In genomic region chr11:4440978-4441377, GRCm38 (mm10) we compare ENCODE assay signal across 10 mouse cellular contexts. TPM values are rescaled to one million over a fixed set of nuclear protein-coding genes. Genes with fewer than 3 reads are reported as not detected.
A peak's percentile ranks its signal among the peaks of the same experiment; 100 is the strongest.
DNase-seq lines count a peak whose midpoint lies in the region; ATAC-seq and TF ChIP-seq lines count a peak whose summit lies in the region.
"Had no signal": no experiment of that assay in that cellular context is flagged by ENCODE, and none has a peak within 500 bp of the region (broad histone marks: within the 10 kb centered on the region; RNA-seq: fewer than 3 reads in every experiment).

Hormad2 (minus strand) TSS chr11:4441105.

- no peak for DNase-seq in intestine, embryonic 14.5 days (ENCODE audit: low spot score)
- peak; percentile 16 for DNase-seq in c-Kit-positive CD71-positive TER-119-positive erythroid progenitor cells, embryonic 14.5 days (ENCODE audit: low spot score)
- peak; percentile 15 to 32 for DNase-seq in thymus, adult 18-20 months
- DNase-seq in layer of hippocampus, adult 11-12 months (ENCODE audit: low spot score), result no peak
- no peak for DNase-seq in frontal cortex, adult 2 months (ENCODE audit: extremely low spot score in 1 of 2, low spot score in 1 of 2)
- DNase-seq in cerebellum, postnatal 14 days, result no peak

- H3K9me3 ChIP-seq in intestine, embryonic 14.5 days (ENCODE audit: control insufficient read depth, low read length), result no peaks in the 10 kb centered on the region
- H3K9me3 ChIP-seq in intestine, postnatal 0 days (ENCODE audit: control insufficient read depth), result no peaks in the 10 kb centered on the region
- H3K9me3 ChIP-seq in limb, embryonic 13.5 days, result no peaks in the 10 kb centered on the region

- no peaks in the 10 kb centered on the region for H3K36me3 ChIP-seq in intestine, embryonic 14.5 days (ENCODE audit: control insufficient read depth, insufficient read depth, low read length)
- no peaks in the 10 kb centered on the region for H3K36me3 ChIP-seq in intestine, postnatal 0 days (ENCODE audit: control insufficient read depth, insufficient read depth)
- no peaks in the 10 kb centered on the region for H3K36me3 ChIP-seq in limb, embryonic 13.5 days

- no peak within 1 kb of the TSS for H3K4me3 ChIP-seq in intestine, embryonic 14.5 days (ENCODE audit: low read depth, low read length)
- H3K4me3 ChIP-seq in intestine, postnatal 0 days (ENCODE audit: low read depth, low read length), result no peak within 1 kb of the TSS
- H3K4me3 ChIP-seq in limb, embryonic 13.5 days, result no peak within 1 kb of the TSS

- ATAC-seq in intestine, embryonic 14.5 days (replicated peaks; ENCODE audit: low FRiP score, low TSS enrichment, low read depth), result no peak; the same call in 1 of the 2 replicates
- ATAC-seq in intestine, postnatal 0 days, result no peak
- ATAC-seq in limb, embryonic 13.5 days (ENCODE audit: low FRiP score, low read depth), result no peak

- H3K27me3 ChIP-seq in intestine, embryonic 14.5 days (replicated peaks; ENCODE audit: control insufficient read depth, insufficient read depth, low read length), result no peaks in the 10 kb centered on the region
- no peaks in the 10 kb centered on the region for H3K27me3 ChIP-seq in intestine, postnatal 0 days (replicated peaks; ENCODE audit: control insufficient read depth, insufficient read depth, low read length)
- no peaks in the 10 kb centered on the region for H3K27me3 ChIP-seq in limb, embryonic 13.5 days

- 48% methylated on average over 19 of the region's 19 CpGs for WGBS in intestine, embryonic 14.5 days
- WGBS in intestine, postnatal 0 days, result 46% methylated on average over 19 of the region's 19 CpGs
- 47% methylated on average over 19 of the region's 19 CpGs for WGBS in limb, embryonic 13.5 days

- no peak within 1 kb of the TSS for H3K27ac ChIP-seq in intestine, embryonic 14.5 days (ENCODE audit: low read depth)
- no peak within 1 kb of the TSS for H3K27ac ChIP-seq in intestine, postnatal 0 days (ENCODE audit: low read depth, low read length)
- H3K27ac ChIP-seq in limb, embryonic 13.5 days, result no peak within 1 kb of the TSS
- H3K27ac ChIP-seq: kidney, postnatal 0 days had no signal

- H3K4me1 ChIP-seq in intestine, embryonic 14.5 days (replicated peaks; ENCODE audit: control insufficient read depth, insufficient read depth, low read length), result no peaks in the 10 kb centered on the region
- H3K4me1 ChIP-seq in intestine, postnatal 0 days (replicated peaks; ENCODE audit: control insufficient read depth, insufficient read depth, low read length), result no peaks in the 10 kb centered on the region
- peaks cover 5% of the 10 kb centered on the region; the same call in 1 of the 2 replicates for H3K4me1 ChIP-seq in limb, embryonic 13.5 days

- no peak within 1 kb of the TSS for H3K9ac ChIP-seq in intestine, embryonic 14.5 days (ENCODE audit: low read length)
- no peak within 1 kb of the TSS for H3K9ac ChIP-seq in intestine, postnatal 0 days (ENCODE audit: low read depth, low read length)
- no peak within 1 kb of the TSS for H3K9ac ChIP-seq in limb, embryonic 13.5 days

- H3K4me2 ChIP-seq in intestine, embryonic 14.5 days (ENCODE audit: low read length), result peak within 1 kb of the TSS; percentile 20; the same call in 1 of the 2 replicates
- H3K4me2 ChIP-seq in intestine, postnatal 0 days (replicated peaks; ENCODE audit: low read depth), result no peak within 1 kb of the TSS
- peak within 1 kb of the TSS; percentile 31; the same call in 1 of the 2 replicates for H3K4me2 ChIP-seq in limb, embryonic 13.5 days (replicated peaks)

- no peak for TF ChIP-seq CTCF in intestine, postnatal 0 days (IDR thresholded peaks at IDR 0.05; ENCODE audit: low read depth)

RNA-seq across cellular contexts. Expression of gene Hormad2, which starts in this region (rescaled TPM):
- 0.17 and 0.34 TPM in 2 replicates for polyA plus RNA-seq in intestine, embryonic 14.5 days (2014; fragmentation: Nextera tagmentation; extraction: Ambion mirVana)
- 0.21 and 0.25 TPM in 2 replicates for polyA plus RNA-seq in intestine, postnatal 0 days (2015; fragmentation: Nextera tagmentation; extraction: Ambion mirVana)
- 0.36 and 0.38 TPM in 2 replicates for polyA plus RNA-seq in limb, embryonic 13.5 days (2015; fragmentation: Nextera tagmentation; extraction: Ambion mirVana)
- 0.19 and 0.36 TPM in 2 replicates for polyA plus RNA-seq in frontal cortex, adult 2 months (2012; rRNA removed)
- polyA plus RNA-seq: small intestine, adult 2 months had no signal

Comparison
In these comparisons a context has a peak if more than half of its experiments do, and no peak if none do; other contexts are left out.
1. DNase-seq: peak in c-Kit-positive CD71-positive TER-119-positive erythroid progenitor cells, embryonic 14.5 days (single experiment) and thymus, adult 18-20 months (2 of 2); none in intestine, embryonic 14.5 days (single experiment), layer of hippocampus, adult 11-12 months (single experiment), frontal cortex, adult 2 months (0 of 2) and cerebellum, postnatal 14 days (0 of 2).